8 mouse cellular contexts compared by ENCODE assay signal in the genomic region with DNA sequence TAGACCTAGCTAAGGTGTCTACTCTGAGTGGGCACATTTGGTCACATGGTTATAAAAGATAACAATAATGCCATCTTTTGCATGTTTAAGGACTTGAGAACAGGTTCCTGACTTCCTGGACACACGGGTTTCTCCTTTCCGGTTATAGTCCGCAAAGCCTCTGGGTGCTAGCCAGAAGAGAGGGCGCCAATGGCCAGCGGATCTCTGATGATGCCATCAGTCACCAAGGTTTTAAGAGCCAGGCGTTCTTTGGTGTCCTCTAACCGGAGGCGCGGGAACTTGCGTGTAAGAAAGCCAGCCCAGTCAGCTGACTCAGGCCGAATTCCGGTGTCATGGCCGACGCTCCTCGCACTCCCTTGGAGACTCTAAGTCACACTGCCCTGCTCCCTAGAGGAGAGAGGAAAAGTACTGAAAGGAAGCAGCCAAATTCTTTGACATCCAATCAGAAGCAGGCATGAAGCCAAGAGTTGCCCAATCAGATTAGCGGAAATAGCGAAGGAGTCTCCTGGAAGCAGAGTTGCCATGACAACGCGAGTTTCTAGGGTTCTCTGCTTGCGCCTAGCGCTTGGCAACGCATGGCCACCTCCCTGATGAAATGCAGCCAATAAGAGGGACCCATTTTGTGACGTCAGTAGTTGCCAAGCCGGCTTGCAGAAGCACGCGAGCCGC. TPM values are rescaled to one million over a fixed set of nuclear protein-coding genes. Genes with fewer than 3 reads are reported as not detected.
DNase-seq lines count a peak whose midpoint lies in the region; ATAC-seq lines count a peak whose summit lies in the region.

No protein-coding gene starts in this region.

- peak overlapping the region; percentile 27 for H3K4me3 ChIP-seq in hindbrain, embryonic 14.5 days (replicated peaks; ENCODE audit: low read length)

- peaks cover 3% of the 10 kb centered on the region; the same call in 1 of the 2 replicates for H3K4me1 ChIP-seq in hindbrain, embryonic 14.5 days (replicated peaks; ENCODE audit: control insufficient read depth, insufficient read depth, low read length)

- 2% methylated on average over 27 of the region's 27 CpGs for WGBS in hindbrain, embryonic 14.5 days

- H3K9me3 ChIP-seq in hindbrain, embryonic 14.5 days (ENCODE audit: control insufficient read depth, low read length): no peaks in the 10 kb centered on the region

- DNase-seq in T-cell, adult 2 months (ENCODE audit: low spot score): peak; percentile 90
- DNase-seq in cerebellum, postnatal 25 days: peak; percentile 89 to 95
- DNase-seq in frontal cortex, postnatal 25 days (ENCODE audit: low spot score in 2 of 2): peak; percentile 72 to 90
- DNase-seq in hindbrain, embryonic 14.5 days (ENCODE audit: low spot score): peak; percentile 100
- DNase-seq in layer of hippocampus, postnatal 36 days: peak; percentile 90 to 92
- DNase-seq in lung, postnatal 36 days: peak; percentile 94
- DNase-seq in retina, postnatal 1 day: peak; percentile 100
- DNase-seq in urinary bladder, postnatal 10 days (ENCODE audit: low spot score): peak; percentile 40

- H3K27me3 ChIP-seq in hindbrain, embryonic 14.5 days (ENCODE audit: control insufficient read depth, insufficient read depth, low read length): no peaks in the 10 kb centered on the region

- ATAC-seq in hindbrain, embryonic 14.5 days (ENCODE audit: low FRiP score): peak; percentile 97

- H3K9ac ChIP-seq in hindbrain, embryonic 14.5 days: no peak overlapping the region

- H3K27ac ChIP-seq in hindbrain, embryonic 14.5 days: peak overlapping the region; percentile 75

- peak overlapping the region; percentile 50 for H3K4me2 ChIP-seq in hindbrain, embryonic 14.5 days (replicated peaks)

- no peaks in the 10 kb centered on the region for H3K36me3 ChIP-seq in hindbrain, embryonic 14.5 days (replicated peaks; ENCODE audit: control insufficient read depth, insufficient read depth)

RNA-seq across cellular contexts. Expression of a gene that starts 19.9 kb away (rescaled TPM):
- 2.1 and 2.8 TPM in 2 replicates for polyA plus RNA-seq in hindbrain, embryonic 14.5 days (2014; fragmentation: Nextera tagmentation; extraction: Ambion mirVana)
- 1 to 10 TPM; 3.1 to 3.4 TPM for total RNA-seq in layer of hippocampus, postnatal 36 days (2021)

RNA-seq across cellular contexts. Expression of a gene that starts 21.6 kb away (rescaled TPM):
- polyA plus RNA-seq in hindbrain, embryonic 14.5 days (2014; fragmentation: Nextera tagmentation; extraction: Ambion mirVana): 61.8 and 70.8 TPM in 2 replicates
- 10 to 100 TPM; 84.8 to 92.0 TPM for total RNA-seq in layer of hippocampus, postnatal 36 days (2021)

RNA-seq across cellular contexts. Expression of a gene that starts 23.3 kb away (rescaled TPM):
- polyA plus RNA-seq in hindbrain, embryonic 14.5 days (2014; fragmentation: Nextera tagmentation; extraction: Ambion mirVana): 26.4 and 26.5 TPM in 2 replicates
- total RNA-seq in layer of hippocampus, postnatal 36 days (2021): 100 to 1,000 TPM; 311 to 332 TPM

RNA-seq across cellular contexts. Expression of a gene that starts 59.7 kb away (rescaled TPM):
- polyA plus RNA-seq in hindbrain, embryonic 14.5 days (2014; fragmentation: Nextera tagmentation; extraction: Ambion mirVana): 3.4 and 5.1 TPM in 2 replicates
- total RNA-seq in layer of hippocampus, postnatal 36 days (2021): 10 to 100 TPM; 13.3 to 21.6 TPM

Comparison
In these comparisons a context has a peak if more than half of its experiments do, and no peak if none do; other contexts are left out.
1. Peak in every context shown above with its lines: DNase-seq, ATAC-seq, H3K4me3 ChIP-seq and H3K27ac ChIP-seq.
2. DNase-seq: peak in every context shown above with its lines; median percentile 100 in hindbrain, embryonic 14.5 days; 100 in retina, postnatal 1 day; 94 in lung, postnatal 36 days; 92 in cerebellum, postnatal 25 days; 91 in layer of hippocampus, postnatal 36 days; 90 in T-cell, adult 2 months; 81 in frontal cortex, postnatal 25 days; 40 in urinary bladder, postnatal 10 days.